Mouse (Mus musculus): Measurements from ENCODE around the gene Gsto2. TPM values are rescaled to one million over a fixed set of nuclear protein-coding genes. Genes with fewer than 3 reads are reported as not detected.

Gsto2 gene
- polyA plus RNA-seq, 1 experiment from 2014 or later = 0.99 TPM

DNA sequence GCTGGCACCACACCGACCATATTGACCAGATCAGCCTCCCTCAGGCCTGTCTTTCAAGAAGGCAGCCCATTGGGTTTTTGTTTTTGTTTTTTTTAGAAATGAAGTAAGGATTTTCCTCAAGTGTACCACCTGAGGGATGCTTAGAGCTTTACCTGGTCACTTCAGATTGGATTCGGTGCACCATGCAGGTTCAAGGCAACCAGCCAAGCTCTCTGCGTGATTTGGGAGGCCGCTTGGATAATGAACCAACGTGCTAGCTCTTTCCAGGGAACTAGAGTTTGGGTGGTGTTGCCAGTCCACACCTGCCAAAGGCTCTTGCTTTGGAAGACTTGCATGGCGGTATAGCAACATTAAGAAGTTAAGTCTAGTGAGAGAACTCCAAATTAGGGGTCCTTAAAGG lies 27.8 kb downstream of the Gsto2 start:
- H3K4me1 ChIP-seq (ENCODE audit: control insufficient read depth, insufficient read depth, low read length) = no peaks in the 10 kb centered on the region
- H3K27ac ChIP-seq (ENCODE audit: low read depth, low read length) = no peak overlapping the region
- 95% methylated on average over 6 of the region's 6 CpGs for WGBS
- no peak for ATAC-seq (ENCODE audit: insufficient read depth, low FRiP score, low TSS enrichment)
- no peak overlapping the region for H3K9ac ChIP-seq (ENCODE audit: low read length)
- DNase-seq (ENCODE audit: low spot score) = no peak
- H3K4me2 ChIP-seq (ENCODE audit: low read depth) = no peak overlapping the region
- H3K4me3 ChIP-seq (ENCODE audit: low read depth, low read length) = no peak overlapping the region
- no peaks in the 10 kb centered on the region for H3K9me3 ChIP-seq (ENCODE audit: control insufficient read depth, low read length)
- H3K27me3 ChIP-seq (ENCODE audit: control insufficient read depth, insufficient read depth, low read length) = no peaks in the 10 kb centered on the region
- peaks cover 9% of the 10 kb centered on the region for H3K36me3 ChIP-seq (ENCODE audit: control insufficient read depth, insufficient read depth, low read length)

DNA sequence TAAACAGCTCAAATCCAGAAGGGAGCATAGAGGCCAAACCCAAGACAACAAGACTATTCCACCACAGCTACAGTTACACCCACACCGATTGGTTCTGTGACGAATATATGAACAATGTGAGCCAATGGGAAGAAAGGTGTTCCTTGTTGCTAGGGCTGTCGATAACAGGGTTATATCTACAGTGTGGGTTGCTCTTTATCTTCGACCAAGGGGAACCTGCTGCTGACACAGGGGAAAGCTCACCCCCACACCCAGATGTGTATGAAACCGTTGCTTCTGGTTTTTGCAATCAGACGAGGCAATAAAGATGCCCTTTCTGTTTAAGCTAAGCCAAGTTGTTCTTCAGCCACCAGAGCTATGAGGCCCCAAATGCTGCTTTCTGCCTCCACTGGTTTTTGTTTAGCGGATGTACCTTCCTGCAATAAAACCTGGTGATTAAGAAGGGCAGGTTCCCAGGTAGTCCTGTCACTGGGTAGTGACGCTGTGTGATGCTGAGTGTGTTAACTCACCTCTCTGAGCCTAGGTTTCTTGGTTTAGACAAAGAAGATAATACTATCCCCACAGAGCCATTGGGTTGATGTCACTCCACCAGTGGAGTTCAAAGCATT lies 33.2 kb downstream of the Gsto2 start:
- H3K4me2 ChIP-seq (ENCODE audit: low read depth) = no peak overlapping the region
- DNase-seq (ENCODE audit: low spot score) (no peak), ATAC-seq (ENCODE audit: insufficient read depth, low FRiP score, low TSS enrichment) (no peak)
- H3K36me3 ChIP-seq (ENCODE audit: control insufficient read depth, insufficient read depth, low read length) = peaks cover 9% of the 10 kb centered on the region
- no peaks in the 10 kb centered on the region for H3K27me3 ChIP-seq (ENCODE audit: control insufficient read depth, insufficient read depth, low read length)
- no peaks in the 10 kb centered on the region for H3K4me1 ChIP-seq (ENCODE audit: control insufficient read depth, insufficient read depth, low read length)
- 93% methylated on average over 8 of the region's 8 CpGs for WGBS
- no peak overlapping the region for H3K27ac ChIP-seq (ENCODE audit: low read depth, low read length)
- H3K9me3 ChIP-seq (ENCODE audit: control insufficient read depth, low read length) = no peaks in the 10 kb centered on the region
- H3K4me3 ChIP-seq (ENCODE audit: low read depth, low read length) = no peak overlapping the region
- no peak overlapping the region for H3K9ac ChIP-seq (ENCODE audit: low read length)

DNA sequence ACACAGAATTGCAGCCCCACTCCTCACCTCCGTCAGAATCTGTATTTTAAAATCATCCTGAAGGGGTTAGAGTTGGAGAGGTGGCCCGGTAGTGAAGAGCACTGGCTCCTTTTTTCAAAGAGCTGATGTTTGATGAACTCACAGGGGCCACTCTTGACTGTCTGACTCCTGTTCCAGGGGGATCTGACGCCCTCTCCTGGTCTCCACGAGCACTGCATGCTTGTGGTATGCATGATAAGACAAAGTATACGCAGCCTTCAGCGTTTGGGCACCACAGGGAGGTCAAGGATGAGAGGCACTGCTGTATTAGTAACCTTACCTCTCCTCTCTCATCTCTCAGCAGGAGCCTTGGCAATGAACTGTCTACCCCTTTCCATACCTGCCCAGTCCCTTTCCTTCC lies 34.7 kb downstream of the Gsto2 start:
- no peak overlapping the region for H3K27ac ChIP-seq (ENCODE audit: low read depth, low read length)

DNA sequence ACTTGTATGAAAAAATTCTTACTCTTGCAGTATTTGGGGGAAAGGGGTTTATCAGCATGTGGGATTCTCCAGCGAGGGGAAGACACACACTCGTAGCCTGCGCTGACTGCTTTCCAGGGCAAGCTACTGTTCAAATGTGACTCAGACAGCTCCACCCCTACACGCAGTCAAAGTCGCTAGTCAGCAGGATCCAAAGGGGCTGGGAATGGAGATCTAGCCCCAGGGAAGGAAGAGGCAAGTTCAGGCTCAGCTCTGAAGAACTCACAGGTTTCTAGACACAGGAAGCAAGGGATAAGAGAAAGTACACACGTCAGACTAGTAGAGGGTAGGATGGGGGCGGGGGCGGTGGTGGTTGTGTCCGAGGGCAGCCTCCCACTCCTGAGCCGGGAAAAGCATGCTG lies 35.2 kb downstream of the Gsto2 start:
- H3K27ac ChIP-seq (ENCODE audit: low read depth, low read length) = no peak overlapping the region
- no peaks in the 10 kb centered on the region for H3K9me3 ChIP-seq (ENCODE audit: control insufficient read depth, low read length)

More for the DNA sequence above, 34.7 kb downstream of the Gsto2 start:
- no peaks in the 10 kb centered on the region for H3K27me3 ChIP-seq (ENCODE audit: control insufficient read depth, insufficient read depth, low read length)
- no peak overlapping the region for H3K4me2 ChIP-seq (ENCODE audit: low read depth)
- ATAC-seq (ENCODE audit: insufficient read depth, low FRiP score, low TSS enrichment) (no peak), DNase-seq (ENCODE audit: low spot score) (no peak)
- no peaks in the 10 kb centered on the region for H3K9me3 ChIP-seq (ENCODE audit: control insufficient read depth, low read length)
- no peak overlapping the region for H3K9ac ChIP-seq (ENCODE audit: low read length)
- H3K36me3 ChIP-seq (ENCODE audit: control insufficient read depth, insufficient read depth, low read length) = peaks cover 9% of the 10 kb centered on the region
- H3K4me1 ChIP-seq (ENCODE audit: control insufficient read depth, insufficient read depth, low read length) = no peaks in the 10 kb centered on the region; the same call in 1 of the 2 replicates
- H3K4me3 ChIP-seq (ENCODE audit: low read depth, low read length) = no peak overlapping the region
- 66% methylated on average over 6 of the region's 6 CpGs for WGBS

DNA sequence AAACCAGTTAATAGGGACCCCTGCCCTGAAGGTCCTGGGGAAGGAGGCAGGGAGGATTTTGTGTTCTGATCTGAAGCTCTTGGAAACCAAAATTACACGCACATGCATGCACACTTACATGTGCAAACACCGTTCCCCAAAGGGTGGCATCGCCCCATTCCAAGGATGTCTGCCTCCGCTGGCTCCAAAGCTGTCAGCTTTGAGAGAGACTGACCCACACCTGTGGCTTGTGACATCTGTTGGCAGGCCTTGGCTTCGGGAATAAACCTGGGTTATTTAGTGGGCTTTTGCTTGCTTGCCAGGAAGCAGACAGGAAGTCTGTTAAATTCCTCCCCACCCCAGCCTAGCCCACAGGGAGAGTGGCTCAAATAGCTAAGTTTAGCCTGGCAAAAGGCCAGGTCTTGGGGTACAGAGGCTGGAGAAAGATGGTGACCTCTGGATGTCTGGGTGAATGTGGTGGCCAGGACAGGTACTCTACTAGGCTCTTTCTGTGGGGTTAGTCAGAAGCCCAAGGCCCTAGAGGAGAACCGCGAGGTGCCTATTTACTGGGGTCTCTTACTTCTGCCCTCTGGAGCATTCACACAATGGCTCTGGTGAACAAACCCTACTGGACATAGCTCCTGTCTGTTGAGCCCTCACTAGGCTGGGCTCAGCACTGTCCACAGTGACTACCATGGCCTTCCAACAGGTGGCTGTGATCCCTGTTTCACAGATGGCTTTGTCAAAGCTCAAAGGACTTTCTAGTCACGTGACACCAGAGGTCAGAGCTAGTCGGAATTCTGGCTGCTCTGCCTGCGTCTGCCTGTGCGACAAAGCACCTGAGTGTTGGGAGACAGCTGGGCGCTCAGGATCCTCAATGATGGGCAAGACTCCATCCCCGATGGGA lies 37.2 kb downstream of the Gsto2 start:
- DNase-seq (ENCODE audit: low spot score) (no peak), ATAC-seq (ENCODE audit: insufficient read depth, low FRiP score, low TSS enrichment) (no peak)
- 73% methylated on average over 13 of the region's 13 CpGs for WGBS
- no peak overlapping the region for H3K9ac ChIP-seq (ENCODE audit: low read length)
- H3K4me1 ChIP-seq (ENCODE audit: control insufficient read depth, insufficient read depth, low read length) = no peaks in the 10 kb centered on the region; the same call in 1 of the 2 replicates
- H3K27me3 ChIP-seq (ENCODE audit: control insufficient read depth, insufficient read depth, low read length) = no peaks in the 10 kb centered on the region
- H3K9me3 ChIP-seq (ENCODE audit: control insufficient read depth, low read length) = no peaks in the 10 kb centered on the region
- no peak overlapping the region for H3K27ac ChIP-seq (ENCODE audit: low read depth, low read length)
- H3K4me2 ChIP-seq (ENCODE audit: low read depth) = no peak overlapping the region
- no peaks in the 10 kb centered on the region for H3K36me3 ChIP-seq (ENCODE audit: control insufficient read depth, insufficient read depth, low read length)
- no peak overlapping the region for H3K4me3 ChIP-seq (ENCODE audit: low read depth, low read length)

More for the DNA sequence above, 35.2 kb downstream of the Gsto2 start:
- H3K4me1 ChIP-seq (ENCODE audit: control insufficient read depth, insufficient read depth, low read length) = no peaks in the 10 kb centered on the region; the same call in 1 of the 2 replicates
- H3K4me3 ChIP-seq (ENCODE audit: low read depth, low read length) = no peak overlapping the region
- no peak overlapping the region for H3K9ac ChIP-seq (ENCODE audit: low read length)
- DNase-seq (ENCODE audit: low spot score) (no peak), ATAC-seq (ENCODE audit: insufficient read depth, low FRiP score, low TSS enrichment) (no peak)
- peaks cover 7% of the 10 kb centered on the region for H3K36me3 ChIP-seq (ENCODE audit: control insufficient read depth, insufficient read depth, low read length)
- H3K4me2 ChIP-seq (ENCODE audit: low read depth) = no peak overlapping the region
- no peaks in the 10 kb centered on the region for H3K27me3 ChIP-seq (ENCODE audit: control insufficient read depth, insufficient read depth, low read length)
- 85% methylated on average over 10 of the region's 10 CpGs for WGBS

DNA sequence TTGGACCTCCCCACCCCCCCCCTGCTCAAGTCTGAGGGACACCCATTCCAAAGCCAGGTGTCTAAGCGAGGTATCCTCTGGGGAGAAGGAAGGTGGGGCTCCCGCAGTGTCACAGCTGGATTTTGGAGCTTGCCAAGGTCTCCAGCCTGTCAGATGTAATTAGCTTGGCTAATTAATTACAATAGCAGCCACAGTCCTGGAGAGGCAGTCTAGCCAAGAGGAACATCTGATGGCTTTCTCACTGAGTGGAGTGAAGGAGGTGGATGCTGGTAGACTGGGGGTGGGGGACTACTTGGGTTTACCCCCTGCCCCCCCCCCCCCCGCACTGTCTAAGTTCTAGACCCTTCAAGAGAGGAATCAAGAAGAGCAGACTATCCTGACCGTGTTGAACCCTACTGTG lies 38.3 kb downstream of the Gsto2 start:
- H3K36me3 ChIP-seq (ENCODE audit: control insufficient read depth, insufficient read depth, low read length) = no peaks in the 10 kb centered on the region
- H3K4me2 ChIP-seq (ENCODE audit: low read depth) = no peak overlapping the region
- no peaks in the 10 kb centered on the region for H3K27me3 ChIP-seq (ENCODE audit: control insufficient read depth, insufficient read depth, low read length)
- no peak for DNase-seq (ENCODE audit: low spot score)
- WGBS = 66% methylated on average over 4 of the region's 4 CpGs
- H3K4me1 ChIP-seq (ENCODE audit: control insufficient read depth, insufficient read depth, low read length) = peaks cover under 1% of the 10 kb centered on the region
- H3K4me3 ChIP-seq (ENCODE audit: low read depth, low read length) = no peak overlapping the region
- H3K27ac ChIP-seq (ENCODE audit: low read depth, low read length) = no peak overlapping the region
- ATAC-seq (ENCODE audit: insufficient read depth, low FRiP score, low TSS enrichment) = no peak
- H3K9me3 ChIP-seq (ENCODE audit: control insufficient read depth, low read length) = no peaks in the 10 kb centered on the region
- no peak overlapping the region for H3K9ac ChIP-seq (ENCODE audit: low read length)

DNA sequence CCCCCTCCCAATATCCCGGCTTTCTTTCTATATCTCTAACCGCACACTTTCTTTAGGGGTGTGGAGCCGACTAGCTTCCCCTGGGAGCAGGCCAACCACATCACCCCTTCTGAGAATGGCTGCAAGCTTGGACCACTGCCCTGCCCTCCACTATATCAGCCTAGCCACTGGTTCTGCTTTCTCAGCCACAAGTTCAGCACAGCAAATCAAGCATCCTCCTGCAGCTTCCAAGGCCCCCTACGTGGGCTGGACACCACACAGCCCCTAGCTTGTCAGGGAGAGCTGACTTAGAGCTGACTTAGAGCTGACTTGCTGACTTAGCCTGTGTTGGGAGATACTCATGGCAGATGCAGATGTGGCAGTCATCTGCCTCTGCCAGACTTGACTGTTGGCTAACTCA lies 39.7 kb downstream of the Gsto2 start:
- Histone ChIP-seq H3K27ac (ENCODE audit: low read depth, low read length) (no peak overlapping the region), H3K9me3 (ENCODE audit: control insufficient read depth, low read length) (no peaks in the 10 kb centered on the region), H3K4me2 (ENCODE audit: low read depth) (no peak overlapping the region), H3K4me3 (ENCODE audit: low read depth, low read length) (no peak overlapping the region), H3K4me1 (ENCODE audit: control insufficient read depth, insufficient read depth, low read length) (peaks cover 7% of the 10 kb centered on the region), H3K9ac (ENCODE audit: low read length) (no peak overlapping the region), H3K27me3 (ENCODE audit: control insufficient read depth, insufficient read depth, low read length) (no peaks in the 10 kb centered on the region), H3K36me3 (ENCODE audit: control insufficient read depth, insufficient read depth, low read length) (no peaks in the 10 kb centered on the region)
- WGBS = 92% methylated on average over 4 of the region's 4 CpGs
- ATAC-seq (ENCODE audit: insufficient read depth, low FRiP score, low TSS enrichment) (no peak), DNase-seq (ENCODE audit: low spot score) (no peak)

DNA sequence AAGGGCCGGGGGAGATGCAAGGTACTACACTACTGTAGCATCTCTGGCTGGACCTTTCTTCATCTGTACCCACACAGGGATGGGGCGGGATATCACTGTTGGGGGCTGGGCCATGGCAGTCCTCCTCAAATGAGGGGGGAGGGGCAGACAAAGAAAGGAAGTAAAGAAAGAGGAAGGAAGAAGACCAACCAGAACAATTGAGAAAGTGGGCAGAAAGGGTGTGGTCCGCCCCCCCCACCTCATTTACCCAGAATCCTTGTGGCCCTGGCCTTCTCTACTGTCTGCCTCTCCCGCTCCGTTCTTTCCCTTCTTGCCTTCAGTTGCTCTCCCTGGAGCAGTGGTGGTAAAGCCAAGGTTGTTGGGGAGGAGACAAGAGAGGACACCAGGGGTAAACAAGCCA lies 40.3 kb downstream of the Gsto2 start:
- H3K27me3 ChIP-seq (ENCODE audit: control insufficient read depth, insufficient read depth, low read length) = no peaks in the 10 kb centered on the region
- ATAC-seq (ENCODE audit: insufficient read depth, low FRiP score, low TSS enrichment) (no peak), DNase-seq (ENCODE audit: low spot score) (no peak)
- no peak overlapping the region for H3K9ac ChIP-seq (ENCODE audit: low read length)
- no peaks in the 10 kb centered on the region for H3K9me3 ChIP-seq (ENCODE audit: control insufficient read depth, low read length)
- WGBS = 92% methylated on average over 5 of the region's 5 CpGs
- no peak overlapping the region for H3K27ac ChIP-seq (ENCODE audit: low read depth, low read length)
- H3K4me3 ChIP-seq (ENCODE audit: low read depth, low read length) = no peak overlapping the region
- no peaks in the 10 kb centered on the region for H3K36me3 ChIP-seq (ENCODE audit: control insufficient read depth, insufficient read depth, low read length)
- no peak overlapping the region for H3K4me2 ChIP-seq (ENCODE audit: low read depth)
- peaks cover 7% of the 10 kb centered on the region for H3K4me1 ChIP-seq (ENCODE audit: control insufficient read depth, insufficient read depth, low read length)

DNA sequence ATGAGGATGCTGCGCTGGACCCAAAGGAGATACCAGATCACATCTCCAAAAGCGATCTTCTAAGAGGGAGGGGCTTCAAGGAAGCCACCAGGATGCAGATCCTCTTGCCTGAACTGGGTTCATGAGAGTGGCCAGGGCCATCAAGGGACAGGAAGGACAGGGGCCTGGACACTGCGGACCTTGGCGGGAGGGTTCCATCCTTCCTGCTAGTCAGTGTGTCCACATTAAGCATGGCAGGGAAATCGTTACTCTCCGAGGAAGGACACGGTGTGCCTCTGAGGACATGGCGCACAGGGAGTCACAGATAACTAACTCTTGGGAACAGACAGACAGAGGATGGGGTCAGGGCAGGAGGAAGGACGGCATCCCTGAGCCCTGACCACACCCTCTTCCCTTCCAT lies 42.3 kb downstream of the Gsto2 start:
- Histone ChIP-seq H3K36me3 (ENCODE audit: control insufficient read depth, insufficient read depth, low read length) (no peaks in the 10 kb centered on the region), H3K27me3 (ENCODE audit: control insufficient read depth, insufficient read depth, low read length) (no peaks in the 10 kb centered on the region), H3K4me3 (ENCODE audit: low read depth, low read length) (no peak overlapping the region), H3K9ac (ENCODE audit: low read length) (no peak overlapping the region), H3K4me2 (ENCODE audit: low read depth) (no peak overlapping the region), H3K27ac (ENCODE audit: low read depth, low read length) (no peak overlapping the region), H3K9me3 (ENCODE audit: control insufficient read depth, low read length) (no peaks in the 10 kb centered on the region), H3K4me1 (ENCODE audit: control insufficient read depth, insufficient read depth, low read length) (peaks cover 7% of the 10 kb centered on the region)
- no peak for DNase-seq (ENCODE audit: low spot score)
- 95% methylated on average over 9 of the region's 9 CpGs for WGBS
- no peak for ATAC-seq (ENCODE audit: insufficient read depth, low FRiP score, low TSS enrichment)
